Mouse (Mus musculus): Measurements from ENCODE around the gene Rnaseh2a. TPM values are rescaled to one million over a fixed set of nuclear protein-coding genes. Genes with fewer than 3 reads are reported as not detected.
A peak's percentile ranks its signal among the peaks of the same experiment; 100 is the strongest.

Gene Rnaseh2a
- total RNA-seq, 1 experiment, result 160 TPM

- Histone ChIP-seq H3K4me1 (ENCODE audit: control insufficient read depth in 2 of 2, insufficient read depth in 2 of 2, low read length in 2 of 2, poor library complexity in 1 of 2) (peaks cover 2 to 5% of the 10 kb centered on the region in 2 experiments; a peak in 1 of 4 replicates), H3K36me3 (ENCODE audit: control insufficient read depth, insufficient read depth, low read length, poor library complexity, severe bottlenecking) (no peaks in the 10 kb centered on the region), H3K9me3 (ENCODE audit: control insufficient read depth, insufficient read depth, low read depth, low read length) (no peaks in the 10 kb centered on the region), H3K27ac (ENCODE audit: insufficient read depth, low read depth, low read length, poor library complexity, severe bottlenecking) (no peak overlapping the region), H3K9ac (ENCODE audit: insufficient read depth, low read depth, low read length, poor library complexity, severe bottlenecking) (no peak overlapping the region), H3K4me3 (ENCODE audit: insufficient read depth in 1 of 2, low read depth in 1 of 2, low read length in 2 of 2, poor library complexity in 1 of 2, severe bottlenecking in 1 of 2) (no peak overlapping the region)
- TF ChIP-seq CHD2 (IDR thresholded peaks at IDR 0.05; ENCODE audit: low read depth, low read length), result no peak
- TF ChIP-seq MAFK (IDR thresholded peaks at IDR 0.05; ENCODE audit: insufficient read depth, low read depth, low read length), result no peak
- no peak for TF ChIP-seq HCFC1 (IDR thresholded peaks at IDR 0.05; ENCODE audit: borderline replicate concordance, insufficient read depth, low read length)
- TF ChIP-seq ZC3H11A (IDR thresholded peaks at IDR 0.05; ENCODE audit: borderline replicate concordance, low read depth, low read length), result no peak
- TF ChIP-seq ZNF384 (IDR thresholded peaks at IDR 0.05; ENCODE audit: low read depth, low read length), result no peak
- no peak for DNase-seq (ENCODE audit: low read depth, low spot score)
- in situ Hi-C loops (cut with MboI; ENCODE audit: low sequenced_read_pairs in 2 of 2, unreplicated experiment in 2 of 2), result no loop called here
Measured at GRCm38 (mm10) chr8:84943699-84944098, 25.9 kb downstream of the Rnaseh2a start.

- H3K9ac ChIP-seq (ENCODE audit: insufficient read depth, low read depth, low read length, poor library complexity, severe bottlenecking), result no peak overlapping the region
Measured at GRCm38 (mm10) chr8:84937620-84938485, 31.7 kb downstream of the Rnaseh2a start.

GRCm38 (mm10) chr8:84936962-84937546 lies 32.5 kb downstream of the Rnaseh2a start, which contains the start of gene Mast1:
Gene Mast1 (minus strand): TSS chr8:84937359.
- Histone ChIP-seq H3K36me3 (ENCODE audit: control insufficient read depth, insufficient read depth, low read length, poor library complexity, severe bottlenecking) (no peaks in the 10 kb centered on the region), H3K9ac (ENCODE audit: insufficient read depth, low read depth, low read length, poor library complexity, severe bottlenecking) (peak within 1 kb of the TSS; percentile 71), H3K9me3 (ENCODE audit: control insufficient read depth, insufficient read depth, low read depth, low read length) (no peaks in the 10 kb centered on the region), H3K27ac (ENCODE audit: insufficient read depth, low read depth, low read length, poor library complexity, severe bottlenecking) (no peak within 1 kb of the TSS), H3K4me3 (ENCODE audit: insufficient read depth in 1 of 2, low read depth in 1 of 2, low read length in 2 of 2, poor library complexity in 1 of 2, severe bottlenecking in 1 of 2) (peak within 1 kb of the TSS; percentile 83 to 86), H3K4me1 (ENCODE audit: control insufficient read depth in 2 of 2, insufficient read depth in 2 of 2, low read length in 2 of 2, poor library complexity in 1 of 2) (peaks cover 0 to 4% of the 10 kb centered on the region in 2 experiments; a peak in 1 of 4 replicates)
- no peak for TF ChIP-seq CHD2 (IDR thresholded peaks at IDR 0.05; ENCODE audit: low read depth, low read length)
- 0 out of 2 replicates have a peak, but pooled peaks have one; percentile 35 for TF ChIP-seq HCFC1 (IDR thresholded peaks at IDR 0.05; ENCODE audit: borderline replicate concordance, insufficient read depth, low read length)
- DNase-seq (ENCODE audit: low read depth, low spot score), result no peak
- in situ Hi-C loops (cut with MboI; ENCODE audit: low sequenced_read_pairs in 2 of 2, unreplicated experiment in 2 of 2), result no loop called here

More at GRCm38 (mm10) chr8:84937620-84938485, 31.7 kb downstream of the Rnaseh2a start:
- Histone ChIP-seq H3K27ac (ENCODE audit: insufficient read depth, low read depth, low read length, poor library complexity, severe bottlenecking) (no peak overlapping the region), H3K4me1 (ENCODE audit: control insufficient read depth in 2 of 2, insufficient read depth in 2 of 2, low read length in 2 of 2, poor library complexity in 1 of 2) (peaks cover 0 to 4% of the 10 kb centered on the region in 2 experiments; a peak in 1 of 4 replicates), H3K9me3 (ENCODE audit: control insufficient read depth, insufficient read depth, low read depth, low read length) (no peaks in the 10 kb centered on the region), H3K4me3 (ENCODE audit: insufficient read depth in 1 of 2, low read depth in 1 of 2, low read length in 2 of 2, poor library complexity in 1 of 2, severe bottlenecking in 1 of 2) (peak overlapping the region in 1 of 2 experiments; percentile 83; a peak in 2 of 4 replicates), H3K36me3 (ENCODE audit: control insufficient read depth, insufficient read depth, low read length, poor library complexity, severe bottlenecking) (no peaks in the 10 kb centered on the region)
- no peak for TF ChIP-seq HCFC1 (IDR thresholded peaks at IDR 0.05; ENCODE audit: borderline replicate concordance, insufficient read depth, low read length)
- TF ChIP-seq MAFK (IDR thresholded peaks at IDR 0.05; ENCODE audit: insufficient read depth, low read depth, low read length), result no peak
- TF ChIP-seq CHD2 (IDR thresholded peaks at IDR 0.05; ENCODE audit: low read depth, low read length), result no peak
- no peak for TF ChIP-seq ZNF384 (IDR thresholded peaks at IDR 0.05; ENCODE audit: low read depth, low read length)
- no peak for TF ChIP-seq ZC3H11A (IDR thresholded peaks at IDR 0.05; ENCODE audit: borderline replicate concordance, low read depth, low read length)
- no peak for DNase-seq (ENCODE audit: low read depth, low spot score)
- in situ Hi-C loops (cut with MboI; ENCODE audit: low sequenced_read_pairs in 2 of 2, unreplicated experiment in 2 of 2), result no loop called here

- peak overlapping the region; percentile 71; the same call in 1 of the 2 replicates for H3K9ac ChIP-seq (ENCODE audit: insufficient read depth, low read depth, low read length, poor library complexity, severe bottlenecking)
- DNase-seq (ENCODE audit: low read depth, low spot score), result no peak
- H3K9me3 ChIP-seq (ENCODE audit: control insufficient read depth, insufficient read depth, low read depth, low read length), result no peaks in the 10 kb centered on the region
- TF ChIP-seq ZC3H11A (IDR thresholded peaks at IDR 0.05; ENCODE audit: borderline replicate concordance, low read depth, low read length), result no peak
- TF ChIP-seq CHD2 (IDR thresholded peaks at IDR 0.05; ENCODE audit: low read depth, low read length), result no peak
- TF ChIP-seq ZNF384 (IDR thresholded peaks at IDR 0.05; ENCODE audit: low read depth, low read length), result no peak
- TF ChIP-seq HCFC1 (IDR thresholded peaks at IDR 0.05; ENCODE audit: borderline replicate concordance, insufficient read depth, low read length), result no peak
- no peak for TF ChIP-seq MAFK (IDR thresholded peaks at IDR 0.05; ENCODE audit: insufficient read depth, low read depth, low read length)
- in situ Hi-C loops (cut with MboI; ENCODE audit: low sequenced_read_pairs in 2 of 2, unreplicated experiment in 2 of 2), result no loop called here
- H3K27ac ChIP-seq (ENCODE audit: insufficient read depth, low read depth, low read length, poor library complexity, severe bottlenecking), result no peak overlapping the region
- no peaks in the 10 kb centered on the region for H3K36me3 ChIP-seq (ENCODE audit: control insufficient read depth, insufficient read depth, low read length, poor library complexity, severe bottlenecking)
- H3K4me3 ChIP-seq (ENCODE audit: insufficient read depth in 1 of 2, low read depth in 1 of 2, low read length in 2 of 2, poor library complexity in 1 of 2, severe bottlenecking in 1 of 2), result peak overlapping the region; percentile 83 to 86
- peaks cover 0 to 4% of the 10 kb centered on the region in 2 experiments; a peak in 1 of 4 replicates for H3K4me1 ChIP-seq (ENCODE audit: control insufficient read depth in 2 of 2, insufficient read depth in 2 of 2, low read length in 2 of 2, poor library complexity in 1 of 2)
Measured at GRCm38 (mm10) chr8:84936041-84936961, 33.3 kb downstream of the Rnaseh2a start.

All from ES-E14 (cell line).